8 mouse cellular contexts compared by ENCODE assay signal in genomic region chr5:33688278-33689220, GRCm38 (mm10). TPM values are rescaled to one million over a fixed set of nuclear protein-coding genes. Genes with fewer than 3 reads are reported as not detected.
DNase-seq lines count a peak whose midpoint lies in the region; ATAC-seq and TF ChIP-seq lines count a peak whose summit lies in the region.

No protein-coding gene starts in this region.

- H3K27me3 ChIP-seq in kidney, embryonic 16.5 days (ENCODE audit: insufficient read depth, low read length): no peaks in the 10 kb centered on the region
- H3K27me3 ChIP-seq in forebrain, embryonic 11.5 days (ENCODE audit: control insufficient read depth, insufficient read depth, low read length): peaks cover 17% of the 10 kb centered on the region
- H3K27me3 ChIP-seq in hindbrain, postnatal 0 days (ENCODE audit: insufficient read depth, low read length): peaks cover 9% of the 10 kb centered on the region; the same call in 1 of the 2 replicates
- peaks cover 8% of the 10 kb centered on the region for H3K27me3 ChIP-seq in midbrain, postnatal 0 days (ENCODE audit: insufficient read depth, low read length)

- H3K4me2 ChIP-seq in kidney, embryonic 16.5 days (replicated peaks; ENCODE audit: low read depth, low read length): no peak overlapping the region
- peak overlapping the region; percentile 42; the same call in 1 of the 2 replicates for H3K4me2 ChIP-seq in forebrain, embryonic 11.5 days (ENCODE audit: low read depth, low read length, severe bottlenecking)
- H3K4me2 ChIP-seq in hindbrain, postnatal 0 days (ENCODE audit: low read depth, low read length): 0 out of 2 replicates have a peak overlapping the region, but pooled peaks have one; percentile 20
- no peak overlapping the region for H3K4me2 ChIP-seq in midbrain, postnatal 0 days (ENCODE audit: low read depth, low read length, poor library complexity, severe bottlenecking)

- DNase-seq in kidney, adult 18-20 months: no peak
- DNase-seq in forebrain, embryonic 11.5 days (ENCODE audit: low spot score): peak; percentile 61
- DNase-seq in hindbrain, postnatal 0 days (ENCODE audit: low spot score): no peak
- DNase-seq in midbrain, postnatal 0 days (ENCODE audit: low spot score): no peak
- no peak for DNase-seq in adrenal gland, postnatal 14 days
- DNase-seq in embryo, embryonic 10 days (ENCODE audit: low spot score): no peak
- DNase-seq in urinary bladder, postnatal 36 days (ENCODE audit: low spot score in 2 of 2): no peak

- 0 out of 2 replicates have a peak overlapping the region, but pooled peaks have one; percentile 39 for H3K9ac ChIP-seq in kidney, embryonic 16.5 days (replicated peaks; ENCODE audit: low read length)
- peak overlapping the region; percentile 50 for H3K9ac ChIP-seq in forebrain, embryonic 11.5 days (ENCODE audit: low read length)
- 0 out of 2 replicates have a peak overlapping the region, but pooled peaks have one; percentile 7 for H3K9ac ChIP-seq in hindbrain, postnatal 0 days (replicated peaks; ENCODE audit: low read length)
- H3K9ac ChIP-seq in midbrain, postnatal 0 days (replicated peaks; ENCODE audit: low read length, poor library complexity, severe bottlenecking): peak overlapping the region; percentile 5; the same call in 1 of the 2 replicates

- no peak overlapping the region for H3K4me3 ChIP-seq in kidney, embryonic 16.5 days (ENCODE audit: low read length)
- H3K4me3 ChIP-seq in forebrain, embryonic 11.5 days (ENCODE audit: low read depth, low read length): no peak overlapping the region
- no peak overlapping the region for H3K4me3 ChIP-seq in hindbrain, postnatal 0 days (ENCODE audit: low read length)
- no peak overlapping the region for H3K4me3 ChIP-seq in midbrain, postnatal 0 days (ENCODE audit: low read depth, low read length)

- WGBS in kidney, embryonic 16.5 days: 63% methylated on average over 14 of the region's 14 CpGs
- 50% methylated on average over 14 of the region's 14 CpGs for WGBS in forebrain, embryonic 11.5 days
- 34% methylated on average over 14 of the region's 14 CpGs for WGBS in hindbrain, postnatal 0 days
- WGBS in midbrain, postnatal 0 days: 38% methylated on average over 14 of the region's 14 CpGs

- ATAC-seq in kidney, embryonic 16.5 days (ENCODE audit: low FRiP score, low TSS enrichment): no peak
- no peak for ATAC-seq in forebrain, embryonic 11.5 days (replicated peaks; ENCODE audit: low FRiP score)
- ATAC-seq in hindbrain, postnatal 0 days: no peak
- no peak for ATAC-seq in midbrain, postnatal 0 days (ENCODE audit: low FRiP score)

- TF ChIP-seq CTCF in hindbrain, postnatal 0 days (IDR thresholded peaks at IDR 0.05; ENCODE audit: low read depth): no peak
- no peak for TF ChIP-seq CTCF in midbrain, postnatal 0 days (IDR thresholded peaks at IDR 0.05)

- no peaks in the 10 kb centered on the region for H3K9me3 ChIP-seq in kidney, embryonic 16.5 days (ENCODE audit: low read length)
- H3K9me3 ChIP-seq in forebrain, embryonic 11.5 days (ENCODE audit: control insufficient read depth, low read length): no peaks in the 10 kb centered on the region
- H3K9me3 ChIP-seq in hindbrain, postnatal 0 days (ENCODE audit: low read length): no peaks in the 10 kb centered on the region
- no peaks in the 10 kb centered on the region for H3K9me3 ChIP-seq in midbrain, postnatal 0 days (ENCODE audit: low read length)

- H3K36me3 ChIP-seq in kidney, embryonic 16.5 days (ENCODE audit: insufficient read depth, low read length): no peaks in the 10 kb centered on the region
- no peaks in the 10 kb centered on the region for H3K36me3 ChIP-seq in forebrain, embryonic 11.5 days (ENCODE audit: control insufficient read depth, insufficient read depth, low read length)
- H3K36me3 ChIP-seq in hindbrain, postnatal 0 days (ENCODE audit: insufficient read depth, low read length): no peaks in the 10 kb centered on the region
- no peaks in the 10 kb centered on the region for H3K36me3 ChIP-seq in midbrain, postnatal 0 days (ENCODE audit: insufficient read depth, low read length)

- no peak overlapping the region for H3K27ac ChIP-seq in kidney, embryonic 16.5 days (ENCODE audit: low read length)
- peak overlapping the region; percentile 85 for H3K27ac ChIP-seq in forebrain, embryonic 11.5 days (ENCODE audit: low read depth, low read length)
- H3K27ac ChIP-seq in hindbrain, postnatal 0 days: peak overlapping the region; percentile 62
- H3K27ac ChIP-seq in midbrain, postnatal 0 days (ENCODE audit: low read depth, low read length): 0 out of 2 replicates have a peak overlapping the region, but pooled peaks have one; percentile 18

- H3K4me1 ChIP-seq in kidney, embryonic 16.5 days (ENCODE audit: insufficient read depth, low read length): peaks cover 29% of the 10 kb centered on the region
- H3K4me1 ChIP-seq in forebrain, embryonic 11.5 days (replicated peaks; ENCODE audit: control insufficient read depth, insufficient read depth, low read length): peaks cover 38% of the 10 kb centered on the region
- H3K4me1 ChIP-seq in hindbrain, postnatal 0 days (ENCODE audit: insufficient read depth, low read length): peaks cover 13% of the 10 kb centered on the region
- no peaks in the 10 kb centered on the region; the same call in 1 of the 2 replicates for H3K4me1 ChIP-seq in midbrain, postnatal 0 days (ENCODE audit: insufficient read depth, low read length)

RNA-seq across cellular contexts. Expression of gene Tmem129, which starts 30.3 kb away (rescaled TPM):
- polyA plus RNA-seq in kidney, embryonic 16.5 days (2015; fragmentation: Nextera tagmentation; extraction: Ambion mirVana): 48.5 and 50.8 TPM in 2 replicates
- 39.3 and 41.8 TPM in 2 replicates for polyA plus RNA-seq in forebrain, embryonic 11.5 days (2014; fragmentation: Nextera tagmentation; extraction: Ambion mirVana)
- total RNA-seq in hindbrain, postnatal 0 days (2014; rRNA removed): 36.9 and 39.3 TPM in 2 replicates
- 22.0 and 23.6 TPM in 2 replicates for polyA plus RNA-seq in hindbrain, postnatal 0 days (2015; fragmentation: Nextera tagmentation; extraction: Ambion mirVana)
- total RNA-seq in midbrain, postnatal 0 days (2014; rRNA removed): 26.0 and 29.5 TPM in 2 replicates
- polyA plus RNA-seq in midbrain, postnatal 0 days (2015; fragmentation: Nextera tagmentation; extraction: Ambion mirVana): 17.3 and 21.4 TPM in 2 replicates
- total RNA-seq in adrenal gland, postnatal 14 days (2021): 20.0 and 25.1 TPM in 2 replicates

RNA-seq across cellular contexts. Expression of gene Tacc3, which starts 30.6 kb away (rescaled TPM):
- polyA plus RNA-seq in kidney, embryonic 16.5 days (2015; fragmentation: Nextera tagmentation; extraction: Ambion mirVana): 186 and 192 TPM in 2 replicates
- 331 and 332 TPM in 2 replicates for polyA plus RNA-seq in forebrain, embryonic 11.5 days (2014; fragmentation: Nextera tagmentation; extraction: Ambion mirVana)
- 19.2 and 30.0 TPM in 2 replicates for total RNA-seq in hindbrain, postnatal 0 days (2014; rRNA removed)
- 39.0 and 49.1 TPM in 2 replicates for polyA plus RNA-seq in hindbrain, postnatal 0 days (2015; fragmentation: Nextera tagmentation; extraction: Ambion mirVana)
- 9.9 and 17.4 TPM in 2 replicates for total RNA-seq in midbrain, postnatal 0 days (2014; rRNA removed)
- 18.7 and 21.3 TPM in 2 replicates for polyA plus RNA-seq in midbrain, postnatal 0 days (2015; fragmentation: Nextera tagmentation; extraction: Ambion mirVana)
- total RNA-seq in adrenal gland, postnatal 14 days (2021): 16.8 and 23.8 TPM in 2 replicates

RNA-seq across cellular contexts. Expression of gene Fgfr3, which starts 32.9 kb away (rescaled TPM):
- polyA plus RNA-seq in kidney, embryonic 16.5 days (2015; fragmentation: Nextera tagmentation; extraction: Ambion mirVana): 19.1 and 21.9 TPM in 2 replicates
- polyA plus RNA-seq in forebrain, embryonic 11.5 days (2014; fragmentation: Nextera tagmentation; extraction: Ambion mirVana): 100 and 105 TPM in 2 replicates
- 147 and 148 TPM in 2 replicates for total RNA-seq in hindbrain, postnatal 0 days (2014; rRNA removed)
- polyA plus RNA-seq in hindbrain, postnatal 0 days (2015; fragmentation: Nextera tagmentation; extraction: Ambion mirVana): 43.5 and 52.1 TPM in 2 replicates
- 71.3 and 81.6 TPM in 2 replicates for total RNA-seq in midbrain, postnatal 0 days (2014; rRNA removed)
- 24.5 and 28.1 TPM in 2 replicates for polyA plus RNA-seq in midbrain, postnatal 0 days (2015; fragmentation: Nextera tagmentation; extraction: Ambion mirVana)
- 6.4 and 7.8 TPM in 2 replicates for total RNA-seq in adrenal gland, postnatal 14 days (2021)

RNA-seq across cellular contexts. Expression of gene Slbp, which starts 36.2 kb away (rescaled TPM):
- polyA plus RNA-seq in kidney, embryonic 16.5 days (2015; fragmentation: Nextera tagmentation; extraction: Ambion mirVana): 227 and 228 TPM in 2 replicates
- 295 and 321 TPM in 2 replicates for polyA plus RNA-seq in forebrain, embryonic 11.5 days (2014; fragmentation: Nextera tagmentation; extraction: Ambion mirVana)
- 66.0 and 67.4 TPM in 2 replicates for total RNA-seq in hindbrain, postnatal 0 days (2014; rRNA removed)
- 128 and 132 TPM in 2 replicates for polyA plus RNA-seq in hindbrain, postnatal 0 days (2015; fragmentation: Nextera tagmentation; extraction: Ambion mirVana)
- total RNA-seq in midbrain, postnatal 0 days (2014; rRNA removed): 91.2 and 99.5 TPM in 2 replicates
- 119 and 126 TPM in 2 replicates for polyA plus RNA-seq in midbrain, postnatal 0 days (2015; fragmentation: Nextera tagmentation; extraction: Ambion mirVana)
- 53.5 and 61.1 TPM in 2 replicates for total RNA-seq in adrenal gland, postnatal 14 days (2021)

RNA-seq across cellular contexts. Expression of gene Gm9903, which starts 58.8 kb away (rescaled TPM):
- 0.29 and 0.58 TPM in 2 replicates for polyA plus RNA-seq in kidney, embryonic 16.5 days (2015; fragmentation: Nextera tagmentation; extraction: Ambion mirVana)
- polyA plus RNA-seq in forebrain, embryonic 11.5 days (2014; fragmentation: Nextera tagmentation; extraction: Ambion mirVana): 0.48 and 0.55 TPM in 2 replicates
- total RNA-seq in hindbrain, postnatal 0 days (2014; rRNA removed): 0.89 and 2.1 TPM in 2 replicates
- 0.21 and 0.66 TPM in 2 replicates for polyA plus RNA-seq in hindbrain, postnatal 0 days (2015; fragmentation: Nextera tagmentation; extraction: Ambion mirVana)
- 1.2 TPM in 1 of 2 replicates, not detected in the other for total RNA-seq in midbrain, postnatal 0 days (2014; rRNA removed)
- 0.31 and 0.53 TPM in 2 replicates for polyA plus RNA-seq in midbrain, postnatal 0 days (2015; fragmentation: Nextera tagmentation; extraction: Ambion mirVana)
- total RNA-seq in adrenal gland, postnatal 14 days (2021): 0.44 and 0.49 TPM in 2 replicates

Comparison
In these comparisons a context has a peak if more than half of its experiments do, and no peak if none do; other contexts are left out.
1. H3K4me2 ChIP-seq: peak in forebrain, embryonic 11.5 days (single experiment) and hindbrain, postnatal 0 days (single experiment); none in kidney, embryonic 16.5 days (single experiment) and midbrain, postnatal 0 days (single experiment).
2. Peak in every context shown above with its lines, with median percentiles within 50 percentile points of each other: H3K9ac ChIP-seq.